Mouse (Mus musculus) spleen, adult 2 months (tissue): Measurements from ENCODE around the gene Castor1. TPM values are rescaled to one million over a fixed set of nuclear protein-coding genes. Genes with fewer than 3 reads are reported as not detected.
A peak's percentile ranks its signal among the peaks of the same experiment; 100 is the strongest.

Experiments
- DNase-seq, 2 experiments: peaks; one replicate each; pipeline versions ENCODE4 v3.0.0 to v3.0.0-alpha.2; 2012 to 2021; ENCODE audit warnings: low spot score in 2 of 2, low read depth in 1 of 2
- H3K27ac ChIP-seq: fragments of 200-500 bp; 2 replicates; pipeline ENCODE4 v1.5.1; 2012; ENCODE audit warnings: low read length, inconsistent platforms; ENCODE audit not compliant: insufficient read depth
- H3K27me3 ChIP-seq: fragments of 200-500 bp; 2 replicates; pipeline ENCODE4 v1.6.1; 2012; ENCODE audit warnings: mild to moderate bottlenecking, moderate library complexity, low read length, inconsistent platforms; ENCODE audit not compliant: control insufficient read depth, insufficient read depth
- H3K36me3 ChIP-seq: fragments of 200-500 bp; 2 replicates; pipeline ENCODE4 v1.6.1; 2012; ENCODE audit warnings: mild to moderate bottlenecking, low read length, inconsistent platforms; ENCODE audit not compliant: control insufficient read depth, insufficient read depth
- H3K4me1 ChIP-seq: fragments of 200-500 bp; 2 replicates; pipeline ENCODE4 v1.6.1; 2011; ENCODE audit warnings: inconsistent platforms; ENCODE audit not compliant: control insufficient read depth, insufficient read depth, insufficient read length
- H3K4me3 ChIP-seq: fragments of 200-500 bp; 2 replicates; pipeline ENCODE4 v1.5.1; 2011; ENCODE audit warnings: mild to moderate bottlenecking, inconsistent platforms; ENCODE audit not compliant: insufficient read depth, insufficient read length; ENCODE audit errors: extremely low read depth
- CTCF ChIP-seq: fragments of 200-500 bp; IDR thresholded peaks from 2 replicates; pipeline ENCODE4 v1.5.1; 2011; ENCODE audit warnings: mild to moderate bottlenecking, inconsistent platforms; ENCODE audit not compliant: insufficient read depth, insufficient read length, insufficient replicate concordance; ENCODE audit errors: extremely low read depth
- POLR2A ChIP-seq: fragments of 200-500 bp; IDR thresholded peaks from 2 replicates; pipeline ENCODE4 v1.6.1; 2011; ENCODE audit warnings: low read depth, low read length, inconsistent platforms
- WGBS: fragments of 180-500 bp; shearing (Covaris S2); methylation state at CpG from one replicate; pipeline ENCODE4 v1.1.7; 2018; 5-methylcytosine and 5-hydroxymethylcytosine counted together
- polyA plus RNA-seq: library from polyadenylated mRNA; depleted of rRNA; stranded (reverse); fragments of >200 nt; gene quantifications from 2 replicates; pipeline ENCODE4 v1.2.3, GENCODE M21; 2012

Gene Castor1
- polyA plus RNA-seq, 1 experiment, result 9.9 TPM

- WGBS, result 97% methylated on average over 23 of the region's 23 CpGs
- TF ChIP-seq POLR2A (no peak), CTCF (no peak)
- peaks cover 15% of the 10 kb centered on the region; the same call in 1 of the 2 replicates for H3K4me1 ChIP-seq
- no peak overlapping the region for H3K27ac ChIP-seq
- DNase-seq, result no peak
- H3K27me3 ChIP-seq, result no peaks in the 10 kb centered on the region
- H3K36me3 ChIP-seq, result peaks cover 9% of the 10 kb centered on the region
- H3K4me3 ChIP-seq, result no peak overlapping the region
Observed at GRCm38 (mm10) chr11:4239691-4240090, 21.7 kb downstream of the Castor1 start.

- Histone ChIP-seq H3K27me3 (no peaks in the 10 kb centered on the region), H3K4me1 (peaks cover 15% of the 10 kb centered on the region; the same call in 1 of the 2 replicates), H3K27ac (no peak overlapping the region), H3K4me3 (no peak overlapping the region), H3K36me3 (peaks cover 9% of the 10 kb centered on the region)
- DNase-seq, result no peak
- no peak for TF ChIP-seq CTCF
- no peak for TF ChIP-seq POLR2A
- WGBS, result 58% methylated on average over 7 of the region's 7 CpGs
Observed at GRCm38 (mm10) chr11:4240151-4240550, 22.1 kb downstream of the Castor1 start.

GRCm38 (mm10) chr11:4241180-4241579 lies 23.2 kb downstream of the Castor1 start:
- WGBS, result 88% methylated on average over 4 of the region's 4 CpGs
- Histone ChIP-seq H3K27ac (no peak overlapping the region), H3K27me3 (no peaks in the 10 kb centered on the region), H3K36me3 (peaks cover 9% of the 10 kb centered on the region), H3K4me1 (peaks cover 8% of the 10 kb centered on the region; the same call in 1 of the 2 replicates), H3K4me3 (no peak overlapping the region)
- TF ChIP-seq POLR2A, result no peak
- no peak for TF ChIP-seq CTCF
- no peak for DNase-seq

GRCm38 (mm10) chr11:4246126-4246525 lies 28.1 kb downstream of the Castor1 start:
- TF ChIP-seq CTCF (no peak), POLR2A (no peak)
- no peak for DNase-seq
- WGBS, result 93% methylated on average over 6 of the region's 6 CpGs
- H3K4me1 ChIP-seq, result peaks cover 8% of the 10 kb centered on the region; the same call in 1 of the 2 replicates
- H3K36me3 ChIP-seq, result no peaks in the 10 kb centered on the region
- no peak overlapping the region for H3K4me3 ChIP-seq
- no peaks in the 10 kb centered on the region for H3K27me3 ChIP-seq
- no peak overlapping the region for H3K27ac ChIP-seq

GRCm38 (mm10) chr11:4246623-4247022 lies 28.6 kb downstream of the Castor1 start:
- Histone ChIP-seq H3K36me3 (no peaks in the 10 kb centered on the region), H3K27ac (no peak overlapping the region), H3K27me3 (no peaks in the 10 kb centered on the region), H3K4me3 (no peak overlapping the region), H3K4me1 (peaks cover 13% of the 10 kb centered on the region; the same call in 1 of the 2 replicates)
- TF ChIP-seq CTCF, result no peak
- no peak for DNase-seq
- 27% methylated on average over 4 of the region's 4 CpGs for WGBS

- no peak for TF ChIP-seq CTCF
- no peak for TF ChIP-seq POLR2A
- H3K36me3 ChIP-seq, result no peaks in the 10 kb centered on the region
- H3K27me3 ChIP-seq, result no peaks in the 10 kb centered on the region
- H3K4me1 ChIP-seq, result peaks cover 16% of the 10 kb centered on the region; the same call in 1 of the 2 replicates
- H3K27ac ChIP-seq, result peak overlapping the region; percentile 21
- no peak for DNase-seq
- WGBS, result 65% methylated on average over 14 of the region's 14 CpGs
- no peak overlapping the region for H3K4me3 ChIP-seq
Observed at GRCm38 (mm10) chr11:4247201-4247959, 29.4 kb downstream of the Castor1 start.

- 68% methylated on average over 3 of the region's 3 CpGs for WGBS
- H3K36me3 ChIP-seq, result no peaks in the 10 kb centered on the region
- no peak overlapping the region for H3K27ac ChIP-seq
- no peak for DNase-seq
- H3K4me3 ChIP-seq, result no peak overlapping the region
- peaks cover 16% of the 10 kb centered on the region; the same call in 1 of the 2 replicates for H3K4me1 ChIP-seq
- no peak for TF ChIP-seq POLR2A
- no peak for TF ChIP-seq CTCF
- H3K27me3 ChIP-seq, result no peaks in the 10 kb centered on the region
Observed at GRCm38 (mm10) chr11:4249151-4249550, 31.1 kb downstream of the Castor1 start.
